Mouse (Mus musculus): ENCODE results near the gene Btnl9. TPM values are rescaled to one million over a fixed set of nuclear protein-coding genes. Genes with fewer than 3 reads are reported as not detected.
"Not testable (repeated sequence)": the region's sequence is repeated elsewhere in the genome, so short reads cannot be mapped to it uniquely, and the experiment has no call there.

The Btnl9 gene
- total RNA-seq, 1 experiment = 0.09 TPM

GRCm38 (mm10) chr11:49189737-49190136 lies 2.8 kb upstream of the Btnl9 start:
- TF ChIP-seq ZC3H11A (IDR thresholded peaks at IDR 0.05; ENCODE audit: borderline replicate concordance, low read depth, low read length) (0 out of 2 replicates have a peak, but pooled peaks have one; percentile 32), CHD2 (IDR thresholded peaks at IDR 0.05; ENCODE audit: low read depth, low read length) (no peak)
- Histone ChIP-seq H3K27ac (ENCODE audit: insufficient read depth, low read depth, low read length, poor library complexity, severe bottlenecking) (no peak overlapping the region), H3K4me1 (ENCODE audit: control insufficient read depth in 2 of 2, insufficient read depth in 2 of 2, low read length in 2 of 2, poor library complexity in 1 of 2) (no peaks in the 10 kb centered on the region), H3K9me3 (ENCODE audit: control insufficient read depth, insufficient read depth, low read depth, low read length) (no peaks in the 10 kb centered on the region), H3K9ac (ENCODE audit: insufficient read depth, low read depth, low read length, poor library complexity, severe bottlenecking) (no peak overlapping the region), H3K4me3 (ENCODE audit: insufficient read depth in 1 of 2, low read depth in 1 of 2, low read length in 2 of 2, poor library complexity in 1 of 2, severe bottlenecking in 1 of 2) (no peak overlapping the region), H3K36me3 (ENCODE audit: control insufficient read depth, insufficient read depth, low read length, poor library complexity, severe bottlenecking) (no peaks in the 10 kb centered on the region)
- in situ Hi-C loops (cut with MboI; ENCODE audit: low sequenced_read_pairs in 2 of 2, unreplicated experiment in 2 of 2) = loop anchor here in 1 of 2 experiments (5.0 kb wide), 1 partner anchor 78 kb away; no protein-coding TSS in a partner anchor
- DNase-seq (ENCODE audit: low read depth, low spot score) = no peak

GRCm38 (mm10) chr11:49187701-49188100 lies 742 bp upstream of the Btnl9 start:
- no peaks in the 10 kb centered on the region for H3K4me1 ChIP-seq (ENCODE audit: control insufficient read depth in 2 of 2, insufficient read depth in 2 of 2, low read length in 2 of 2, poor library complexity in 1 of 2)
- no peak for TF ChIP-seq CHD2 (IDR thresholded peaks at IDR 0.05; ENCODE audit: low read depth, low read length)
- TF ChIP-seq ZNF384 (IDR thresholded peaks at IDR 0.05; ENCODE audit: low read depth, low read length) = no peak
- no peak for TF ChIP-seq MAFK (IDR thresholded peaks at IDR 0.05; ENCODE audit: insufficient read depth, low read depth, low read length)
- no peak for TF ChIP-seq ZC3H11A (IDR thresholded peaks at IDR 0.05; ENCODE audit: borderline replicate concordance, low read depth, low read length)
- no peak for TF ChIP-seq HCFC1 (IDR thresholded peaks at IDR 0.05; ENCODE audit: borderline replicate concordance, insufficient read depth, low read length)

GRCm38 (mm10) chr11:49186452-49186851 lies 507 bp downstream of the Btnl9 start:
- in situ Hi-C loops (cut with MboI; ENCODE audit: low sequenced_read_pairs in 2 of 2, unreplicated experiment in 2 of 2) = loop anchor here in 1 of 2 experiments (5.0 kb wide), 1 partner anchor 81 kb away; no protein-coding TSS in a partner anchor
- H3K27ac ChIP-seq (ENCODE audit: insufficient read depth, low read depth, low read length, poor library complexity, severe bottlenecking) = no peak overlapping the region
- DNase-seq (ENCODE audit: low read depth, low spot score) = no peak
- H3K9me3 ChIP-seq (ENCODE audit: control insufficient read depth, insufficient read depth, low read depth, low read length) = no peaks in the 10 kb centered on the region
- no peaks in the 10 kb centered on the region for H3K4me1 ChIP-seq (ENCODE audit: control insufficient read depth in 2 of 2, insufficient read depth in 2 of 2, low read length in 2 of 2, poor library complexity in 1 of 2)
- TF ChIP-seq MAFK (IDR thresholded peaks at IDR 0.05; ENCODE audit: insufficient read depth, low read depth, low read length) (no peak), ZNF384 (IDR thresholded peaks at IDR 0.05; ENCODE audit: low read depth, low read length) (no peak), CHD2 (IDR thresholded peaks at IDR 0.05; ENCODE audit: low read depth, low read length) (no peak), ZC3H11A (IDR thresholded peaks at IDR 0.05; ENCODE audit: borderline replicate concordance, low read depth, low read length) (no peak)
- no peak overlapping the region for H3K9ac ChIP-seq (ENCODE audit: insufficient read depth, low read depth, low read length, poor library complexity, severe bottlenecking)
- H3K4me3 ChIP-seq (ENCODE audit: insufficient read depth in 1 of 2, low read depth in 1 of 2, low read length in 2 of 2, poor library complexity in 1 of 2, severe bottlenecking in 1 of 2) = no peak overlapping the region
- no peaks in the 10 kb centered on the region for H3K36me3 ChIP-seq (ENCODE audit: control insufficient read depth, insufficient read depth, low read length, poor library complexity, severe bottlenecking)

More at GRCm38 (mm10) chr11:49187701-49188100, 742 bp upstream of the Btnl9 start:
- H3K36me3 ChIP-seq (ENCODE audit: control insufficient read depth, insufficient read depth, low read length, poor library complexity, severe bottlenecking) = no peaks in the 10 kb centered on the region
- in situ Hi-C loops (cut with MboI; ENCODE audit: low sequenced_read_pairs in 2 of 2, unreplicated experiment in 2 of 2) = loop anchor here in 1 of 2 experiments (5.0 kb wide), 1 partner anchor 80 kb away; no protein-coding TSS in a partner anchor
- DNase-seq (ENCODE audit: low read depth, low spot score) = no peak
- no peak overlapping the region for H3K27ac ChIP-seq (ENCODE audit: insufficient read depth, low read depth, low read length, poor library complexity, severe bottlenecking)
- no peak overlapping the region for H3K9ac ChIP-seq (ENCODE audit: insufficient read depth, low read depth, low read length, poor library complexity, severe bottlenecking)
- no peaks in the 10 kb centered on the region for H3K9me3 ChIP-seq (ENCODE audit: control insufficient read depth, insufficient read depth, low read depth, low read length)
- 0 out of 4 replicates have a peak overlapping the region, but pooled peaks of 1 of the 2 experiments have one; percentile 13 for H3K4me3 ChIP-seq (ENCODE audit: insufficient read depth in 1 of 2, low read depth in 1 of 2, low read length in 2 of 2, poor library complexity in 1 of 2, severe bottlenecking in 1 of 2)

GRCm38 (mm10) chr11:49183172-49183571 lies 3.8 kb downstream of the Btnl9 start:
- no peak for DNase-seq (ENCODE audit: low read depth, low spot score)
- in situ Hi-C loops (cut with MboI; ENCODE audit: low sequenced_read_pairs in 2 of 2, unreplicated experiment in 2 of 2) = no loop called here

GRCm38 (mm10) chr11:49176047-49176779 lies 10.7 kb downstream of the Btnl9 start:
- H3K4me1 ChIP-seq (ENCODE audit: control insufficient read depth in 2 of 2, insufficient read depth in 2 of 2, low read length in 2 of 2, poor library complexity in 1 of 2); H3K9me3 ChIP-seq (ENCODE audit: control insufficient read depth, insufficient read depth, low read depth, low read length); DNase-seq (ENCODE audit: low read depth, low spot score); H3K27ac ChIP-seq (ENCODE audit: insufficient read depth, low read depth, low read length, poor library complexity, severe bottlenecking); H3K9ac ChIP-seq (ENCODE audit: insufficient read depth, low read depth, low read length, poor library complexity, severe bottlenecking); in situ Hi-C loops (cut with MboI; ENCODE audit: low sequenced_read_pairs in 2 of 2, unreplicated experiment in 2 of 2); H3K36me3 ChIP-seq (ENCODE audit: control insufficient read depth, insufficient read depth, low read length, poor library complexity, severe bottlenecking); H3K4me3 ChIP-seq (ENCODE audit: insufficient read depth in 1 of 2, low read depth in 1 of 2, low read length in 2 of 2, poor library complexity in 1 of 2, severe bottlenecking in 1 of 2): not testable (repeated sequence)

More at GRCm38 (mm10) chr11:49183172-49183571, 3.8 kb downstream of the Btnl9 start:
- Histone ChIP-seq H3K27ac (ENCODE audit: insufficient read depth, low read depth, low read length, poor library complexity, severe bottlenecking) (no peak overlapping the region), H3K9ac (ENCODE audit: insufficient read depth, low read depth, low read length, poor library complexity, severe bottlenecking) (no peak overlapping the region), H3K4me1 (ENCODE audit: control insufficient read depth in 2 of 2, insufficient read depth in 2 of 2, low read length in 2 of 2, poor library complexity in 1 of 2) (no peaks in the 10 kb centered on the region), H3K36me3 (ENCODE audit: control insufficient read depth, insufficient read depth, low read length, poor library complexity, severe bottlenecking) (no peaks in the 10 kb centered on the region), H3K4me3 (ENCODE audit: insufficient read depth in 1 of 2, low read depth in 1 of 2, low read length in 2 of 2, poor library complexity in 1 of 2, severe bottlenecking in 1 of 2) (no peak overlapping the region), H3K9me3 (ENCODE audit: control insufficient read depth, insufficient read depth, low read depth, low read length) (no peaks in the 10 kb centered on the region)
- no peak for TF ChIP-seq CHD2 (IDR thresholded peaks at IDR 0.05; ENCODE audit: low read depth, low read length)
- TF ChIP-seq MAFK (IDR thresholded peaks at IDR 0.05; ENCODE audit: insufficient read depth, low read depth, low read length) = no peak
- no peak for TF ChIP-seq HCFC1 (IDR thresholded peaks at IDR 0.05; ENCODE audit: borderline replicate concordance, insufficient read depth, low read length)
- no peak for TF ChIP-seq ZNF384 (IDR thresholded peaks at IDR 0.05; ENCODE audit: low read depth, low read length)
- TF ChIP-seq ZC3H11A (IDR thresholded peaks at IDR 0.05; ENCODE audit: borderline replicate concordance, low read depth, low read length) = no peak
